Mouse (Mus musculus) ovary, postnatal 36 days (tissue): ENCODE data around the gene Prtg.

ENCODE experiments used
- DNase-seq: peaks from one replicate; pipeline ENCODE4 v3.0.0; 2022; ENCODE audit warnings: low spot score, mixed read lengths

Prtg gene

GRCm38 (mm10) chr9:72862955-72863354 is 56.3 kb downstream of the Prtg start:
- DNase-seq = no peak

DNA sequence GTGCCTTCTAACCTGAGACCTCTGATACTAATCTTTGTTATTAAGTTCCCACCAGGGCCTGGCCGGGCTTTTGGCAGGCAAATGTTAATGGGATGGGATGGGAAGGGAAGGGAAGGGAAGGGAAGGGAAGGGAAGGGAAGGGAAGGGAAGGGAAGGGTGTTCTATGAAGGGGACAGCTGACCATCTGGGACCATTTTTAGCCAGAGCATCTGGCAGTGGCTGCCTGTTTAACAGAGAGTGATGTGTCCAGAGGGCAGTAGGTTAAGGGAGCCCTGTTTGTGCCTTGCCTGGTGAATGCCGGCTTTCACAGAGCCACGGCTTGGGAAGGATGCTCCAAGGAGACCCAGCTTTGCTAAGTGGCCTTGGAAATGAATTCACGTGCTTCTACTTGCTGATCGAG is 57.1 kb downstream of the Prtg start:
- no peak for DNase-seq

- DNase-seq = no peak
Observed at GRCm38 (mm10) chr9:72867434-72867833, 60.8 kb downstream of the Prtg start.

GRCm38 (mm10) chr9:72868774-72869173 is 62.1 kb downstream of the Prtg start:
- DNase-seq = no peak

- DNase-seq = no peak
Observed at GRCm38 (mm10) chr9:72871506-72872297, 65.0 kb downstream of the Prtg start.

GRCm38 (mm10) chr9:72872298-72873130 is 65.8 kb downstream of the Prtg start:
- no peak for DNase-seq

DNA sequence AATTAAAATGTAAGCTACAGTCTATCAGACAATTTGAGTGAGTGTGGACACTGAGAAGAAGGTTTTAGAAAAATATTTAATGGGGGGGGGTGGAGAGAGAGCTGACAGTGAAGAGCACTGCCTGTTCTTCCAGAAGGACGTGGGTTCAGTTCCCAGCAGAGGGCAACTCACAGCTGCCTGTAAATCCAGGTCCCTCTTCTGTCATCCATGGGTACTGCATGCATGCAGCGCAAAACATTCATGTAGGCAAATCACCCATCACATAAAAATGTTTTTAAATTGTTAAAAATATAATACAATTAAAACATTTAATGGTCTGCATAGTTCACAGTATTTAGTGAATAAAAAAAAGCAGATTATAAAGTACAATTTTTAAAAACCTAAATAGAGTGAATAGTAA is 69.2 kb downstream of the Prtg start:
- DNase-seq = no peak

DNA sequence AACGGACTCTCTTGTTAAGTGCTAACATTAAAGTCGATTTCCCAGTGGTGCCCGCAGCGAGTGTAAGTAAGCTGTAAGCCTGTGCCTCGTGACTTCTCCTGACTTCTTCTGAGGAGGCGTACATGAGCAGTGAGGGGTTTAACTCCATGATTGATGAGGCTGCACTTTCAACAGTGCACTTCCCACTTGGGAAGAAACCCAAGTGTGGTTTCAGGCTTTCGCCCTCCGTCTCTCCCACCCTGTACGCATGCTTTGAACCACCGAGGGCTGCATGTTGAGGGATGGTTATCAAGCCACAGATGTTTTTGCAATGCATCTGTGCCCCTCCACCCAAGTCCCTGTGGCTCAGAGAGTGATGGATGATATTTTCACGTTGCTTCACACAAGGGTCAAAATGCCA is 71.2 kb downstream of the Prtg start:
- DNase-seq = no peak

DNA sequence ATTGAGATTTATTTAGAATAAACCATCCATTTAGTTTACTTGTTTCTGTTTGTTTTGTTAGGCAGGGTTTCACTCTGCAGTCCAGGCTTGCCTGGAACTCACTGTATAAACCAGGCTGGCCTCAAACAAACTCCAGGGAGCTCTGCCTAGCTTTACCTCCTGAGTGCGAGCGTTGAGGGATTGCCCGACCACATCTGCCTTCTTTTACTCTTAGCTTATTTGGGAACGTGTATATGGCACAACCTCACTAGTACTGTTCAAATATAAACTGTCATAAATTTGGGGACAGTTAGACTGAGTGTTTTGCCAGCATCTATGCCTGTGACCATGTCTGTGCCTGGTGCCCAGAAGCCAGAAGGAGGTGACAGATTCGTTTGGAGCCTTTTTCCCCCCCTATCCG is 72.0 kb downstream of the Prtg start:
- no peak for DNase-seq

DNA sequence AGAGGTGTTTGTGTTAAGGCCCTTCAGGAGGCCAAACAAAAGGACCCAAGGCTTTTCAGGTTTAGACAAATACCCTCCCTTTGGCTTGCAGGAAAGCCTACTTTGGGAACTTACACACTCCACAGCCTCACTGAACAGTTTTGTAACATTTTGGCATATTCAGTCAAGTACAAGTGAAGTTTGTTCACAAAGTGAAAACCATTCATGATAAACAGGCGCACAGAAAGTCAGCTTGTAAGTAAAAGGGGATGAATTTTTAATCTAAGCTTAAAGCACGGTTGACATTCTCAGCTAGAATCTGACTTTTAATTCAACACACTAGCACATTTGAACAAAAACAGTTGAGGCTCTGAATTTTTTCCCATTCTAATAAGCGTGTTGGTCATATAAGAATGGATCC is 72.9 kb downstream of the Prtg start:
- DNase-seq = no peak

GRCm38 (mm10) chr9:72880225-72880960 is 73.7 kb downstream of the Prtg start:
- peak; percentile 16 for DNase-seq

GRCm38 (mm10) chr9:72881026-72881768 is 74.5 kb downstream of the Prtg start:
- DNase-seq = peak; percentile 13

DNA sequence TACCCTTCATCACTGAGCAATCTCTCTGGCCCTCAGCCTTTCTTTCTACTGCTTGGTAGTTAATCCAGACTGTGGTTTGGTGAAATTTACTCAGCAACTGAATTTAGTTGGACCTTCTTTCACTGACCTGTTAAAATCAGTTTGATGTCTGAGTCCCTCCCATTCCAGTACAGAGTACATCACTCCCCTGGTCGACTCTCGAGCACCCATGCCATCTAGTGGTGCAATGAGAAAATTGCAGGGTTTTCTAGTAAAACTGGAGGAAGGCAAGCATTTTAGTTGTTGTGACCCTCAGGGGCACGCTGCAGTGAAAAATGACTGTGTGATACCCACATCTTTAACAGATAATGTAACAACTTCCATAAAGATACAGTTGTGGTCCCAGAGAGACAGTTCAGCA is 77.3 kb downstream of the Prtg start:
- peak; percentile 15 for DNase-seq

- DNase-seq = no peak
Observed at GRCm38 (mm10) chr9:72889777-72890176, 83.1 kb downstream of the Prtg start.

- no peak for DNase-seq
Observed at GRCm38 (mm10) chr9:72890499-72891085, 83.9 kb downstream of the Prtg start.

GRCm38 (mm10) chr9:72892761-72893160 is 86.1 kb downstream of the Prtg start:
- no peak for DNase-seq

- no peak for DNase-seq
Observed at GRCm38 (mm10) chr9:72894796-72895352, 88.2 kb downstream of the Prtg start.

GRCm38 (mm10) chr9:72902057-72902456 is 95.4 kb downstream of the Prtg start:
- DNase-seq = no peak

DNA sequence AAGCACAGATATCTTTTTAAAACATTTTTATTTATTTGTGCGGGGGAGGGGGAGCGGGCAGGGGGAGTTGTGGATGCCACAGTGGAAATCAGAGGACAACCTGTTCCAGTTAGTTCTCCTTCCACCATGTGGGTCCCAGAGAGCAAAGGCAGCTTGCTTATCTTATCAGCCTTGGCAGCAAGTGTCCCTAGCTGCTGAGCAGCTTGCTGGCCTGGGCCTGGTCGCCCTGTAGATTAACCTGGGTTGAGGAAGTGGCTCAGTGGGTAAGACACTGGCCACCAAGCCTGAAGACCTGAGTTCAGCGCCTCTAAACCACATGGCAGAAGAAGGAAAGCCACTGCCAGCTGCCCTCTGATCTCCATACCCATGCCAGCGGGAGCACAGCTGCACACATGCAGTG is 95.9 kb downstream of the Prtg start:
- no peak for DNase-seq

GRCm38 (mm10) chr9:72906693-72907103 is 100.0 kb downstream of the Prtg start:
- DNase-seq = no peak

GRCm38 (mm10) chr9:72911381-72911780 is 104.7 kb downstream of the Prtg start:
- no peak for DNase-seq
